Mouse (Mus musculus): ENCODE measurements at regions not wholly inside any gene's neighbourhood (a gene's known extent, or its start where the extent isn't known, plus 50 kb on each side); places are given as distances from the start of the nearest gene placed in this dataset.

GRCm38 (mm10) chr14:36485499-36485898 lies 390.8 kb downstream of the 4930474N05Rik start:
- Histone ChIP-seq H3K36me3 (ENCODE audit: control insufficient read depth, insufficient read depth, low read length) (no peaks in the 10 kb centered on the region), H3K4me3 (ENCODE audit: control insufficient read depth, low read depth, low read length) (no peak overlapping the region), H3K4me1 (ENCODE audit: control insufficient read depth, insufficient read depth, low read length) (no peaks in the 10 kb centered on the region), H3K27ac (ENCODE audit: control insufficient read depth, insufficient read depth, low read depth, low read length) (no peak overlapping the region), H3K27me3 (ENCODE audit: control insufficient read depth, insufficient read depth, low read length) (no peaks in the 10 kb centered on the region)
- TF ChIP-seq POLR2A (IDR thresholded peaks at IDR 0.05; ENCODE audit: control insufficient read depth, low read depth, low read length) (no peak), CTCF (IDR thresholded peaks at IDR 0.05; ENCODE audit: control insufficient read depth, insufficient read depth, insufficient replicate concordance, low read depth, low read length) (no peak)

GRCm38 (mm10) chr14:36471617-36472016 lies 376.9 kb downstream of the 4930474N05Rik start:
- H3K36me3 ChIP-seq (ENCODE audit: control insufficient read depth, insufficient read depth, low read length) = no peaks in the 10 kb centered on the region
- no peak overlapping the region for H3K4me3 ChIP-seq (ENCODE audit: control insufficient read depth, low read depth, low read length)
- H3K27ac ChIP-seq (ENCODE audit: control insufficient read depth, insufficient read depth, low read depth, low read length) = no peak overlapping the region
- no peak for TF ChIP-seq POLR2A (IDR thresholded peaks at IDR 0.05; ENCODE audit: control insufficient read depth, low read depth, low read length)
- no peak for TF ChIP-seq CTCF (IDR thresholded peaks at IDR 0.05; ENCODE audit: control insufficient read depth, insufficient read depth, insufficient replicate concordance, low read depth, low read length)
- H3K4me1 ChIP-seq (ENCODE audit: control insufficient read depth, insufficient read depth, low read length) = no peaks in the 10 kb centered on the region
- H3K27me3 ChIP-seq (ENCODE audit: control insufficient read depth, insufficient read depth, low read length) = no peaks in the 10 kb centered on the region

DNA sequence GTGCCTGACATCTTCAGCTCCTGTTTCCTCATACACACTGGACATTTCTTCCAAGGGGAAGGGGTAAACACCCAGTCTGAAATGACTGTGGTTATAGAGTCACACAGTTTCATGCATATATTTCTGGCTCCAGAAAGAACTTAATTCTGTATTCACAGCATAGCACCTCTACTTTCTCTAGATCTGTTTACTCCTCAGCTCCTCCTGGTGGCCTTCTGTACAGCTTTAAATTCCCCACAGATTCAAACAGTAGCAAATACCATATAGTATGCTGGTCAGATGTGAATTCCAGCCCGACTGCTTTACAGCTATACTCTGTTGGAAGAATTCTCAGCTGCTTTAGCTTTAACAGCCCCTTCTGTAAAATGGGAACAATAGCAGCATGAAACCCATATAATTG lies 375.6 kb downstream of the 4930474N05Rik start:
- TF ChIP-seq POLR2A (IDR thresholded peaks at IDR 0.05; ENCODE audit: control insufficient read depth, low read depth, low read length) (no peak), CTCF (IDR thresholded peaks at IDR 0.05; ENCODE audit: control insufficient read depth, insufficient read depth, insufficient replicate concordance, low read depth, low read length) (no peak)
- Histone ChIP-seq H3K36me3 (ENCODE audit: control insufficient read depth, insufficient read depth, low read length) (no peaks in the 10 kb centered on the region), H3K4me3 (ENCODE audit: control insufficient read depth, low read depth, low read length) (no peak overlapping the region), H3K27ac (ENCODE audit: control insufficient read depth, insufficient read depth, low read depth, low read length) (no peak overlapping the region), H3K4me1 (ENCODE audit: control insufficient read depth, insufficient read depth, low read length) (no peaks in the 10 kb centered on the region), H3K27me3 (ENCODE audit: control insufficient read depth, insufficient read depth, low read length) (no peaks in the 10 kb centered on the region)

- no peaks in the 10 kb centered on the region for H3K36me3 ChIP-seq (ENCODE audit: control insufficient read depth, insufficient read depth, low read length)
- no peaks in the 10 kb centered on the region for H3K27me3 ChIP-seq (ENCODE audit: control insufficient read depth, insufficient read depth, low read length)
- no peak overlapping the region for H3K27ac ChIP-seq (ENCODE audit: control insufficient read depth, insufficient read depth, low read depth, low read length)
- no peak for TF ChIP-seq POLR2A (IDR thresholded peaks at IDR 0.05; ENCODE audit: control insufficient read depth, low read depth, low read length)
- TF ChIP-seq CTCF (IDR thresholded peaks at IDR 0.05; ENCODE audit: control insufficient read depth, insufficient read depth, insufficient replicate concordance, low read depth, low read length) = no peak
- H3K4me3 ChIP-seq (ENCODE audit: control insufficient read depth, low read depth, low read length) = no peak overlapping the region
- no peaks in the 10 kb centered on the region for H3K4me1 ChIP-seq (ENCODE audit: control insufficient read depth, insufficient read depth, low read length)
Observed at GRCm38 (mm10) chr14:36453049-36453448, 358.3 kb downstream of the 4930474N05Rik start.

DNA sequence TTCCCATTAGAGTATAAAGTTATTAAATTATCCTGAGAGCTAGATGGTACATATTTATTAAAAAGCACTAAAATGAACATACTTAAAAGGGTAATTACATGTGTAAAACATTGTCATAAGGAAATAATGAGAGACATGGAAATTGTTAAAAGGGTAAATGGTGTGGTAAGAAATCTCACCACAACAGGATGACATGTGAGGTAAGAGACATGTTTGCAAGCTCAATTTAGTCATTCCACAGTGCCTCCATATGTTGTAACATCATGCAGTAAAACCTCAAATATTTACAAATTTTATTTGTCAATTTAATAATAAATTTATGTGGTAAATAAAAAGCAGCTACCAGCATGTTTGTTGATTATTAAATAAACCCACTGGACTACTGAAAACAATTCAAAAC lies 355.4 kb downstream of the 4930474N05Rik start:
- Histone ChIP-seq H3K4me3 (ENCODE audit: control insufficient read depth, low read depth, low read length) (no peak overlapping the region), H3K4me1 (ENCODE audit: control insufficient read depth, insufficient read depth, low read length) (no peaks in the 10 kb centered on the region), H3K27me3 (ENCODE audit: control insufficient read depth, insufficient read depth, low read length) (no peaks in the 10 kb centered on the region), H3K27ac (ENCODE audit: control insufficient read depth, insufficient read depth, low read depth, low read length) (no peak overlapping the region), H3K36me3 (ENCODE audit: control insufficient read depth, insufficient read depth, low read length) (no peaks in the 10 kb centered on the region)
- TF ChIP-seq CTCF (IDR thresholded peaks at IDR 0.05; ENCODE audit: control insufficient read depth, insufficient read depth, insufficient replicate concordance, low read depth, low read length) = no peak
- TF ChIP-seq POLR2A (IDR thresholded peaks at IDR 0.05; ENCODE audit: control insufficient read depth, low read depth, low read length) = no peak

- H3K27ac ChIP-seq (ENCODE audit: control insufficient read depth, insufficient read depth, low read depth, low read length) = no peak overlapping the region
- H3K27me3 ChIP-seq (ENCODE audit: control insufficient read depth, insufficient read depth, low read length) = no peaks in the 10 kb centered on the region
- TF ChIP-seq CTCF (IDR thresholded peaks at IDR 0.05; ENCODE audit: control insufficient read depth, insufficient read depth, insufficient replicate concordance, low read depth, low read length) (no peak), POLR2A (IDR thresholded peaks at IDR 0.05; ENCODE audit: control insufficient read depth, low read depth, low read length) (no peak)
Observed at GRCm38 (mm10) chr14:36414656-36415273, 320.0 kb downstream of the 4930474N05Rik start.

GRCm38 (mm10) chr14:36414180-36414579 lies 319.5 kb downstream of the 4930474N05Rik start:
- H3K4me1 ChIP-seq (ENCODE audit: control insufficient read depth, insufficient read depth, low read length) = no peaks in the 10 kb centered on the region
- no peak for TF ChIP-seq POLR2A (IDR thresholded peaks at IDR 0.05; ENCODE audit: control insufficient read depth, low read depth, low read length)
- TF ChIP-seq CTCF (IDR thresholded peaks at IDR 0.05; ENCODE audit: control insufficient read depth, insufficient read depth, insufficient replicate concordance, low read depth, low read length) = no peak
- H3K36me3 ChIP-seq (ENCODE audit: control insufficient read depth, insufficient read depth, low read length) = no peaks in the 10 kb centered on the region
- no peak overlapping the region for H3K27ac ChIP-seq (ENCODE audit: control insufficient read depth, insufficient read depth, low read depth, low read length)
- H3K4me3 ChIP-seq (ENCODE audit: control insufficient read depth, low read depth, low read length) = no peak overlapping the region
- no peaks in the 10 kb centered on the region for H3K27me3 ChIP-seq (ENCODE audit: control insufficient read depth, insufficient read depth, low read length)

More at GRCm38 (mm10) chr14:36414656-36415273, 320.0 kb downstream of the 4930474N05Rik start:
- Histone ChIP-seq H3K4me3 (ENCODE audit: control insufficient read depth, low read depth, low read length) (no peak overlapping the region), H3K4me1 (ENCODE audit: control insufficient read depth, insufficient read depth, low read length) (no peaks in the 10 kb centered on the region), H3K36me3 (ENCODE audit: control insufficient read depth, insufficient read depth, low read length) (no peaks in the 10 kb centered on the region)

All from testis, adult 2 months (tissue).